Mouse (Mus musculus) midbrain, embryonic 16.5 days (tissue): ENCODE measurements around the gene Olfr15. TPM values are rescaled to one million over a fixed set of nuclear protein-coding genes. Genes with fewer than 3 reads are reported as not detected.

Experiments used
- ATAC-seq: fragments of 200-750 bp; cut with Nextera tagmentation; 2 replicates; pipeline ENCODE4 v1.8.0; 2017; ENCODE audit warnings: moderate TSS enrichment
- H3K27ac ChIP-seq: fragments of 300-500 bp; sonication (generic); 2 replicates; pipeline ENCODE4 v1.5.1; 2014; ENCODE audit warnings: mild to moderate bottlenecking, low read length, mixed read lengths
- H3K27me3 ChIP-seq: fragments of 300-500 bp; sonication (generic); 2 replicates; pipeline ENCODE4 v1.6.1; 2014; ENCODE audit warnings: low read depth, low read length, mixed read lengths; ENCODE audit not compliant: control insufficient read depth, insufficient read depth
- H3K36me3 ChIP-seq: fragments of 300-500 bp; sonication (generic); 2 replicates; pipeline ENCODE4 v1.6.1; 2014; ENCODE audit warnings: mild to moderate bottlenecking, low read length, moderate library complexity, mixed read lengths; ENCODE audit not compliant: control insufficient read depth, insufficient read depth
- H3K4me1 ChIP-seq: fragments of 300-500 bp; sonication (generic); 2 replicates; pipeline ENCODE4 v1.6.1; 2014; ENCODE audit warnings: mild to moderate bottlenecking, low read length, mixed read lengths; ENCODE audit not compliant: control insufficient read depth, insufficient read depth
- H3K4me2 ChIP-seq: fragments of 300-500 bp; sonication (generic); 2 replicates; pipeline ENCODE4 v1.6.1; 2014; ENCODE audit warnings: mild to moderate bottlenecking, low read length, mixed read lengths
- H3K4me3 ChIP-seq: fragments of 300-500 bp; sonication (generic); 2 replicates; pipeline ENCODE4 v1.5.1; 2014; ENCODE audit warnings: low read depth, mild to moderate bottlenecking, low read length, moderate library complexity, mixed read lengths
- H3K9ac ChIP-seq: fragments of 300-500 bp; sonication (generic); 2 replicates; pipeline ENCODE4 v1.6.1; 2014; ENCODE audit warnings: low read depth, low read length, mixed read lengths
- H3K9me3 ChIP-seq: fragments of 300-500 bp; sonication (generic); replicated peaks from 2 replicates; pipeline ENCODE4 v1.6.1; 2014; ENCODE audit warnings: mild to moderate bottlenecking, low read length, mixed read lengths; ENCODE audit not compliant: control insufficient read depth, poor library complexity, severe bottlenecking
- WGBS: fragments of 180-500 bp; shearing (Covaris S2); extraction: QIAGEN DNeasy Blood & Tissue Kit; methylation state at CpG from one replicate; pipeline ENCODE4 v1.1.7; 2014; 5-methylcytosine and 5-hydroxymethylcytosine counted together
- polyA plus RNA-seq: library from polyadenylated mRNA; unstranded; fragments of >200 nt; fragmentation: Nextera tagmentation; extraction: Ambion mirVana; gene quantifications from 2 replicates; pipeline ENCODE4 v1.2.1, GENCODE M21; 2015

Gene Olfr15
- polyA plus RNA-seq, 1 experiment from 2014 or later, result not detected

DNA sequence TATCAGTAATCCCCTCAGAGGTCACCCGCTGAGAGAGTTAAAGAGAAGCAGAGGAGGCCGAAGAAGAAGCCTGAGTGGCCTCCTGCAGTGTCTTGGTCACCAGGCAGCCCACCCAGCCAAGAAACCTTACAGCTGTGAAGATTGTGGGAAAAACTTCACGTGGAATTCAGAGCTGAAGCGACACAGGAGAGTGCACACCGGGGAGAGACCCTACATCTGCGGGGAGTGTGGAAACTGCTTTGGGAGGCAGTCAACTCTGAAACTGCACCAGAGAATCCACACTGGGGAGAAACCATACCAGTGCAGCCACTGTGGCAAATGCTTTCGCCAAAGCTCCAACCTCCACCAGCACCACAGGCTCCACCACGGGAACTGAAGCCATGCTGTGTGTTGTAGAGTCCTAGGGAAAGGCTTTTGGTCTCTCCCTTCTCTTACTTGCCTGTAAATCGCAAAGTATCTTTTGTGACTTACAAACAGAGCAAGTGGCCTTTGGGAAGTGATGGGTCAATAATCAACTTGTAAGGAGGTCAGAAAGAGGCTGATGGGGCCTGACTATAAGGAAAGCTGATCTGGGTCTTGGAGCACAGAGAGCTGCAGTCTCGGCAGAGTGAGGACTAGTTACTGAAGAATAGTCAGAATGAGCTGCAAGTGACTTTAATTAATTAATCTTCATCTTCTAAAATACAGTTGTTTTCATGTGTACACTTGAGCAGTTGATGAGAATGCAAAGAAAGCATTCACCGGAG lies 23.9 kb downstream of the Olfr15 start:
- Histone ChIP-seq H3K9ac (no peak overlapping the region), H3K4me1 (no peaks in the 10 kb centered on the region; the same call in 1 of the 2 replicates), H3K27ac (no peak overlapping the region), H3K4me3 (no peak overlapping the region), H3K4me2 (no peak overlapping the region), H3K36me3 (peaks cover 3% of the 10 kb centered on the region; the same call in 1 of the 2 replicates), H3K27me3 (no peaks in the 10 kb centered on the region), H3K9me3 (no peaks in the 10 kb centered on the region)
- ATAC-seq, result no peak
- 38% methylated on average over 11 of the region's 11 CpGs for WGBS

DNA sequence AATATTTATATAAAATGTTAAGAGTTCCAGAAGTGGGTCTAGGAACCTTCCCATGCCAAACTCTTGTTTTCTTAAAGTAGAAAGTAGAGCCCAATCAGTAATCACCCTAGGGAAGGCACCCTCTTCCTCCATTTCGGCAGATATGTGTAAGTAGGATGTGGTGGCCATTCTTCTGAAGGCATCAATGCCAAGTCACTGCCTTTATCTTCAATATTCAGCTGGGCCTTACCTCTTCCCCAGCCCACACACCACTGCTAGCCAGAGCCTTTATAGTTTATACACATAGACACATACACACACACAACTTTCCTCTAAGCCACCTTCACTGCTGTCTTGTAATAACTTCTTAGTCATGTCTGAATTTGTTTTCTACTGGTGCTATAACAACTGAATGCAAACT lies 25.1 kb downstream of the Olfr15 start:
- no peaks in the 10 kb centered on the region for H3K9me3 ChIP-seq
- H3K4me1 ChIP-seq, result no peaks in the 10 kb centered on the region
- peaks cover 6% of the 10 kb centered on the region; the same call in 1 of the 2 replicates for H3K36me3 ChIP-seq
- H3K27me3 ChIP-seq, result no peaks in the 10 kb centered on the region
- H3K9ac ChIP-seq, result no peak overlapping the region
- no peak for ATAC-seq
- 89% methylated on average over 1 of the region's 1 CpGs for WGBS
- H3K4me2 ChIP-seq, result no peak overlapping the region
- no peak overlapping the region for H3K27ac ChIP-seq
- H3K4me3 ChIP-seq, result no peak overlapping the region

DNA sequence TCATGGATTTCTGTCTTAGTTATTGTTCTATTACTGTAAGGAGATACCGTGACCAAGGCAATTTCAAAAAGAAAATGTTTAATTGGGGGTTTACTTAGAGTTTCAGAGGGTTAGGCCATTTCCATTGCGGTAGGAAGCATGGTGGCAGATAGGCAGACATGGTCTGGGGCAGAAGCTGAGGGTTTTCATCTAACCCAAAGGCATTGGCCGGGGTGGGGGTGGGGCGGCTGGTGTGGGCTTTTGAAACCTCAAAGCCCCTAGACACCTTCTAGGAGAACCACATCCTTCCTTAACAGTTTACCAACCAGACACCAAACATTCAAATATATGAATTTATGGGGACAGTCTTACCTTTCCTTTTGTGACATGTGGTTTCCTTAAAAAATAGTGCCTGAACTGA lies 28.6 kb downstream of the Olfr15 start:
- Histone ChIP-seq H3K9ac (no peak overlapping the region), H3K4me1 (no peaks in the 10 kb centered on the region), H3K4me3 (no peak overlapping the region), H3K9me3 (no peaks in the 10 kb centered on the region), H3K27me3 (no peaks in the 10 kb centered on the region), H3K27ac (no peak overlapping the region), H3K36me3 (peaks cover 9% of the 10 kb centered on the region; the same call in 1 of the 2 replicates), H3K4me2 (no peak overlapping the region)
- ATAC-seq, result no peak
- 98% methylated on average over 4 of the region's 4 CpGs for WGBS

DNA sequence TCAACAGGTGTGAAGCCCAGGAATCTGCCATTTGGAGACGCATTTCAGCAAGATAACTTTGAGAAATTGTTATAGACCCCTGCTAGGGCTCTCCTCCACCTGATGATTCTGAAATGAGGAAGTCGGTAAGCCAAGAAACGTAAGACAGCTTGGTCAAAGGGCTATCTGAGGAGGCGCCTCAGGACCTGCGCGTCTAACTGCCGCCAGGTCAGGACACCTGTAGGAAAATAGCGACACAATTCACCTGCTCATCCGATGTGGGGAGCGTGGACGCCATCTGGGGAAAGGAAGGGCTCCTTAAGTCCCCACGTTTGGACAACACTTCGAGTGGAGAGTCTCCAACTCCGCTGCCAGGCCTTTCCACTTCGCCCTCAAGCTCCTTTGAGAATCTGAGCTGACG lies 41.1 kb downstream of the Olfr15 start:
- peak overlapping the region; percentile 91 for H3K4me2 ChIP-seq
- no peaks in the 10 kb centered on the region for H3K27me3 ChIP-seq
- no peaks in the 10 kb centered on the region for H3K9me3 ChIP-seq
- peak overlapping the region; percentile 73 for H3K9ac ChIP-seq
- peak; percentile 38; the same call in 1 of the 2 replicates for ATAC-seq
- peaks cover 15% of the 10 kb centered on the region for H3K4me1 ChIP-seq
- peak overlapping the region; percentile 64 for H3K4me3 ChIP-seq
- H3K27ac ChIP-seq, result peak overlapping the region; percentile 65
- WGBS, result 1% methylated on average over 16 of the region's 16 CpGs
- 0 out of 2 replicates have a peak, but pooled peaks cover 2% of the 10 kb centered on the region for H3K36me3 ChIP-seq

DNA sequence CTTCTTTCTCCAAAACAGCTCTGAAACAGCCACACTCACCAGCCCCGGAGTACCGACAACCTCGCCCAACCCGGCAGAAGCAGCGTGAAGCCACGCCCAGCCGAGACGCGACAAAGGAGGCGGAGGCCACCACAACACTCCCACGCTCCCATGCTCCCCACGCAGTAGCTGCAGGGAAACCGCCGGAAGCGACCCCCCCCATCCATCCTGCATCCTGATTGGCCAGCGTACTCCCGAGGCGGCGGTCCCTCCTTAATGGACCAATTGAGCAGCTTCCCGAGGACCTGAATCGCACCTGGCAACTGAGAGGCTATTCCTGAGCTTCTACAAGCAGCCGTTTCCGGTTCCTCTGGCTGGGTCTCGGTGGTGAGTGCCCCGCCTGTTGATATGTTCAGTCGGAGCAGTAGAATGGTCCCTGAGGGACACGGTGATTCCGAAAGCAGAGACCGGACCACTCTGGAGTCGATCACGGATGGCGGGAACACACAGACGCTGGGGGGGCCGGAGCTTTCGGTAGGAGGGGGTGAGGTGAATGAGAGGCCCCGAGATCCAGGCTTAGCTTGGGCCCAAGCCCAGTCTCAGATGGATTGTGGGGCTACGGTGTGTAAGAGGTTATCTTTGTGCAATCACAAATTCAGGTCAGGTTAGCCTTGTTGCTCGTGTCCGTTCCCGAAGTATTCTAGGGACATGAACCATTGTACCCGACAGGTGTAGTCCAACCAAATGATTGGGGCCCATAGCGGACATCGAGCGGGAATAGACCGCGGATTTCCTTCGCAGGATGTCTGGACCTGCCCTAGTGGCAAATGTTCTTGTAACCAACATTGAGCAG lies 41.8 kb downstream of the Olfr15 start, which contains the start of gene Naa60:
Gene Naa60 (plus strand): TSS at position 160 of the 832 bp plus-strand sequence.
- peak within 1 kb of the TSS; percentile 65 for H3K27ac ChIP-seq
- peak within 1 kb of the TSS; percentile 73 for H3K9ac ChIP-seq
- no peaks in the 10 kb centered on the region for H3K9me3 ChIP-seq
- 4% methylated on average over 47 of the region's 47 CpGs for WGBS
- peaks cover 15% of the 10 kb centered on the region for H3K4me1 ChIP-seq
- H3K4me2 ChIP-seq, result peak within 1 kb of the TSS; percentile 91
- H3K27me3 ChIP-seq, result no peaks in the 10 kb centered on the region
- ATAC-seq, result peak; percentile 96
- peak within 1 kb of the TSS; percentile 64 for H3K4me3 ChIP-seq
- H3K36me3 ChIP-seq, result 0 out of 2 replicates have a peak, but pooled peaks cover 2% of the 10 kb centered on the region

DNA sequence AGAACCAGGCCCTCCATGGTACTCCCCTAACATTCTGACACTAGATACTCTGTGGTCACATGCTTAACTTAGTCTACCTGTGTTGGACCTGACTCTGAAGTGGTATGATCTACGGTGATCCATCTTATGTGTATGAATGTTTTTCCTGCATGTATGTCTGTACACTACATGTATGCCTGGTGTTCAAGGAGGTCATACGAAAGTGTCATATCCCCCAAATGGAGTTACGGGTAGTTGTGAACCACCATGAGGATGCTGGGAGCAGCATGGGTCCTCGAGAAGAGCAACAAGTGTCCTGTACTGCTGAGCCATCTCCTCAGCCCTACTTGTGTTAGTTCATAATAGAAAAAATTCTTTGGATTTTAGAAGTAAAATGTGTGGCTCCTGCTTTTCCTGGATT lies 45.7 kb downstream of the Olfr15 start:
- Histone ChIP-seq H3K9me3 (no peaks in the 10 kb centered on the region), H3K4me2 (no peak overlapping the region), H3K27me3 (no peaks in the 10 kb centered on the region), H3K9ac (no peak overlapping the region), H3K4me3 (no peak overlapping the region), H3K27ac (no peak overlapping the region), H3K36me3 (peaks cover 5% of the 10 kb centered on the region; the same call in 1 of the 2 replicates), H3K4me1 (peaks cover 18% of the 10 kb centered on the region)
- no peak for ATAC-seq
- 97% methylated on average over 4 of the region's 4 CpGs for WGBS

DNA sequence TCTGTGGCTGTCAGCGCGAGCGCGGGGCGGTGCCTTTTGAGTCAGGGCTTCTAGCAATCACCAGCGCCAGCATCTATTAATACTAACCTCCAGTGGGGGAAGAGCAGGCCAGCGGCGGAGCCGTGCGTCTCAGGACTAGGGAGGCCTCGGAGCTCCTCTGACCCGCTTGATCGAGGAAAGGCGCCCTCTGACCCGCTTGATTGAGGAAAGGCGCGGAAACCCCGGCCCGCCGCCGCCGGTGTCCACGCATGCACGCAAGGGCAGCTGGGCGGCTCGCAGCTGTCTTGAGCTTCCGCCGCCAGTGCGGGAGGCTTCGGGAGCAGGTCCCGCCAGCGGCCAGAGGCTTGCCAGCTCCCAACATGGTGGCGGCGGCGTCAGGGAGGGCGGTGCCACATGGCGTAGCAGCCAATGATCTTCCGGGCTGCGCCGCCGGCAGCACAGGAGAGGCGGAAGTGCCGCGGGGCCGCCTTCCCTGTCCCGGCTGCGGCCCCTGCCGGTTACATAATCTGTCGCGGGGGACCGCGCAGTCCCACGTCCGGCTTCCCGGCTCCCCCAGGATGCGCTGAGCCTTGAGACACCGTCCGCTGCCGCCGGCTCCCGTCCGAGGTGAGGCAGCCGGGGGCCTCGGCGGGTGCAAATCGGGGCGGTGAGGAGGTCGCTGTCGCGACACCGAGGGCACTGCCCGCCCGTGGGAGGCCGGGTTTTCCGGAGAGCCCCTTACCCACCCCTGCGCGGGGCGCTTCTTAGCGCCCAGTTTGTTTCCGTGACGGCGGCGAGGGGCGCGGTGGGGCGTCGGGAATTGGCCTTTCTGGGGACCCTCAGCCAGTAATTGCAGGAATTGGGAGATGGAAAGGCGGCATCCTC lies 53.8 kb downstream of the Olfr15 start, which contains the start of the genes Zfp597 and Gm20695:
Gene Zfp597 (minus strand): TSS at position 361 of the 864 bp plus-strand sequence.
Gene Gm20695 (plus strand): TSS at position 448 of the 864 bp plus-strand sequence.
- peak within 1 kb of the TSS; percentile 97 for H3K27ac ChIP-seq
- peaks cover 33% of the 10 kb centered on the region for H3K4me1 ChIP-seq
- peak within 1 kb of the TSS; percentile 92 for H3K4me3 ChIP-seq
- H3K4me2 ChIP-seq, result peak within 1 kb of the TSS; percentile 73
- peak; percentile 99 for ATAC-seq
- 0 out of 2 replicates have a peak, but pooled peaks cover 1% of the 10 kb centered on the region for H3K36me3 ChIP-seq
- under 1% methylated on average over 86 of the region's 88 CpGs for WGBS
- peak within 1 kb of the TSS; percentile 93 for H3K9ac ChIP-seq
- no peaks in the 10 kb centered on the region for H3K9me3 ChIP-seq
- no peaks in the 10 kb centered on the region for H3K27me3 ChIP-seq

DNA sequence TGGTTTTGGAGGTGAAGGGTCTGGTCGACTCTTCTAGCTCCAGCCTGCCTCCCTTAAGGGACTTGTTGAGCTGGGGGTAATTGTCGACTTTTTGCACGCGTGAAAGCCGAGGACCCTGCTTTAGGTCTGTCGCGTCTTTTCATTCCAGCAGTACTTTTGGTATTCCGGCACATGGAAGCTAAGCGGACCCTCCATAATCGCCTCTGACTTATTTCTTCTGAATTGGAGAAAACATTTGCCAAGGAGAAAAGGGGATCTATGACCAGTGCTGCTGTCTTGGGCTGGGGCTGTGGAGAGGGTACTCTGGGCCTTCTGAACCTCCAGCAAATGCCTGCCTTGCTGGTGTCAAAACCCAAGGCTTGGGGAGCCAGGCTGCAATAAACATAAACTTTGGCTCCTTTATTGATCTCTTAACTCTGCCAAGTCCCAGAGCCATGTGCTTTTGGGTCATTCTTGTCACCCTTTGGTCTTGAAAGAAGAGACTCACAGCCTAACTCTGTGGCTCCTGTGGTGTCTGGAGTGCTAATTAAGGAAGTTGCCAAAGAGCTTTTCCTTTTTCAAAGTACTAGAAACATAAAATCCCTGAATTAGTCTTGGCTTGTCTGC lies 54.5 kb downstream of the Olfr15 start:
- H3K4me1 ChIP-seq, result peaks cover 33% of the 10 kb centered on the region
- H3K27me3 ChIP-seq, result no peaks in the 10 kb centered on the region
- H3K4me3 ChIP-seq, result peak overlapping the region; percentile 92
- H3K27ac ChIP-seq, result peak overlapping the region; percentile 97
- no peaks in the 10 kb centered on the region for H3K36me3 ChIP-seq
- WGBS, result 3% methylated on average over 10 of the region's 10 CpGs
- peak overlapping the region; percentile 73 for H3K4me2 ChIP-seq
- H3K9ac ChIP-seq, result peak overlapping the region; percentile 93
- ATAC-seq, result 0 out of 2 replicates have a peak, but pooled peaks have one; percentile 2
- H3K9me3 ChIP-seq, result no peaks in the 10 kb centered on the region
